Mouse (Mus musculus): ENCODE measurements around the gene Col8a2. TPM values are rescaled to one million over a fixed set of nuclear protein-coding genes. Genes with fewer than 3 reads are reported as not detected.

Col8a2 gene
- polyA plus RNA-seq, 1 experiment from 2014 or later: 15.7 TPM

Other genes starting within 250 kb of the Col8a2 start
- 176 and 177 TPM in 2 replicates for gene Mrps15, start 239.9 kb upstream of the Col8a2 start, polyA plus RNA-seq (2014; fragmentation: Nextera tagmentation; extraction: Ambion mirVana)
- 17.1 and 18.3 TPM in 2 replicates for gene Oscp1, start 228.2 kb upstream of the Col8a2 start, polyA plus RNA-seq (2014; fragmentation: Nextera tagmentation; extraction: Ambion mirVana)
- 46.1 and 47.0 TPM in 2 replicates for gene Lsm10, start 190.2 kb upstream of the Col8a2 start, polyA plus RNA-seq (2014; fragmentation: Nextera tagmentation; extraction: Ambion mirVana)
- 22.7 and 23.8 TPM in 2 replicates for gene Stk40, start 182.8 kb upstream of the Col8a2 start, polyA plus RNA-seq (2014; fragmentation: Nextera tagmentation; extraction: Ambion mirVana)
- gene Eva1b, start 139.0 kb upstream of the Col8a2 start, polyA plus RNA-seq (2014; fragmentation: Nextera tagmentation; extraction: Ambion mirVana): 48.9 and 51.0 TPM in 2 replicates
- 4.7 and 5.0 TPM in 2 replicates for gene Sh3d21, start 123.3 kb upstream of the Col8a2 start, polyA plus RNA-seq (2014; fragmentation: Nextera tagmentation; extraction: Ambion mirVana)
- gene Thrap3, start 84.0 kb upstream of the Col8a2 start, polyA plus RNA-seq (2014; fragmentation: Nextera tagmentation; extraction: Ambion mirVana): 211 and 232 TPM in 2 replicates
- 47.0 and 54.1 TPM in 2 replicates for gene Map7d1, start 30.4 kb upstream of the Col8a2 start, polyA plus RNA-seq (2014; fragmentation: Nextera tagmentation; extraction: Ambion mirVana)
- gene Trappc3, start 24.5 kb upstream of the Col8a2 start, polyA plus RNA-seq (2014; fragmentation: Nextera tagmentation; extraction: Ambion mirVana): 33.8 and 36.7 TPM in 2 replicates
- 44.6 and 48.0 TPM in 2 replicates for gene Adprhl2, start 34.9 kb downstream of the Col8a2 start, polyA plus RNA-seq (2014; fragmentation: Nextera tagmentation; extraction: Ambion mirVana)
- gene Tekt2, start 38.9 kb downstream of the Col8a2 start, polyA plus RNA-seq (2014; fragmentation: Nextera tagmentation; extraction: Ambion mirVana): 3.4 and 3.5 TPM in 2 replicates
- gene Ago3, start 142.8 kb downstream of the Col8a2 start, polyA plus RNA-seq (2014; fragmentation: Nextera tagmentation; extraction: Ambion mirVana): 10.2 and 12.8 TPM in 2 replicates
- 10.6 and 11.0 TPM in 2 replicates for gene Ago1, start 181.8 kb downstream of the Col8a2 start, polyA plus RNA-seq (2014; fragmentation: Nextera tagmentation; extraction: Ambion mirVana)
- gene Ago4, start 246.7 kb downstream of the Col8a2 start, polyA plus RNA-seq (2014; fragmentation: Nextera tagmentation; extraction: Ambion mirVana): 1.3 and 1.9 TPM in 2 replicates

Data from embryonic facial prominence, embryonic 11.5 days (tissue).